Mouse (Mus musculus) heart, adult 2 months (tissue): ENCODE measurements around the gene Endod1.

Source experiments
- CTCF ChIP-seq: fragments of 200-600 bp; IDR thresholded peaks from 2 replicates; pipeline ENCODE4 v1.8.1; 2022; ENCODE audit warnings: antibody characterized with exemption, mild to moderate bottlenecking, moderate library complexity
- EP300 ChIP-seq: fragments of 200-500 bp; IDR thresholded peaks from 2 replicates; pipeline ENCODE4 v1.6.1; 2011; ENCODE audit warnings: low read depth, low read length, control low read depth; ENCODE audit not compliant: insufficient read depth
- POLR2A ChIP-seq: fragments of 200-500 bp; IDR thresholded peaks from 2 replicates; pipeline ENCODE4 v1.6.1; 2011; ENCODE audit warnings: mild to moderate bottlenecking, low read depth, low read length, control low read depth; ENCODE audit not compliant: insufficient read depth

DNA sequence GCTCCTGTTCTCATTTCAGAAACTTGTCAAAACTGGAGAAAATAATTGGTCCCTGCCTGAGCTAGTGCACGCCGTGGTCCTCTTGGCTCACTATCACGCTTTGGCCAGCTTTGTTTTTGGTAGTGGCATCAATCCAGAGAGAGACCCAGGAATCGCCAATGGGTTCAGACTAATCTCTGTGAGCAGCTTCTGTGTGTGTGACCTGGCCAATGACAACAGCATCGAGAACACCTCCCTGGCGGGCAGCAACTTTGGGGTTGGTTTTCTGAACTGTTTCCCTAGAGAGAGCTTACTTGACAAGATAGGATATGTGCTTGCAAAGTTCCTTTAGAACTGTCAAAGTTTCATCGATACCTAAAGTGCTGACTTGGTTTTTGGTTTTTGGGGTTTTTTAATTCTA, 66.8 kb downstream of the Endod1 start:
- TF ChIP-seq POLR2A (no peak), CTCF (no peak), EP300 (no peak)
